8 mouse cellular contexts compared by ENCODE assay signal in the genomic region with DNA sequence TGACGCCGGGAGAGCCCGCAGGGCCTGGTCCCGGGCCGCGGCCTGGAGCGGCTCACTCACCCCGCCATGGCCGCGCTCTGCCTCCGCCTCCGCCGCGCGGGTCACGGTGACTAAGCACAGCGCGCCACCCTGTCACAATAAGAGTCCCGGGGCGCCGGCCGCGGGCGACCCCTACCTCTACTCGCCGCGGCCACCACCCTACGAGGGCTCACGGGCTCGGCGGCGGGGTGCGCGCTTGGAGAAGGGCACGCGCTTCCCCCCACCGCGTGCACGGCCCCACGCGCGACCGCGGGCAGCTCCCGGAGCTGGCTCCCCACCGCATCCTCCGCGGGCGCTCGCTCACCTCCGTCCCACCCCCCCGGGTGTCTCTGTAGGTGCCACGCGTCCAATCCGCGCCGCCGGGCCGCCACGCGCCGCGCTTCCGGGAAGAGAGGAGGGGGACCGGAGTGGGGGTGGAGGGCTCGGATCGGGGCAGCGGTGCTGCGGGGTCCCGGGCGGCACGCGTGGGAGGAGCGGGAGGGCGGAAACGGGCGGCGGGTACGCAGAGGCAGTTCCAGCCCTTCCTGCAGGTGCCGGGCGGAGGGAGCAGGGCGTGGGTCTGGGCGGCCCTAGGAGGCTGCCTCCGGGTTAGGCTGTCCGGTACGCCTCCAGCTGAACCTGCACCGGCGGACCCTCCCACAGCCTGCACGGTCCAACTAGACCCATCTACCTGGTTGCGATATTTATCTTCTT. TPM values are rescaled to one million over a fixed set of nuclear protein-coding genes. Genes with fewer than 3 reads are reported as not detected.
DNase-seq lines count a peak whose midpoint lies in the region; ATAC-seq and TF ChIP-seq lines count a peak whose summit lies in the region.

A gene (minus strand): TSS at position 629 of the 732 bp plus-strand sequence.

- peaks cover 26% of the 10 kb centered on the region for H3K27me3 ChIP-seq in heart, embryonic 10.5 days (ENCODE audit: insufficient read depth, poor library complexity, severe bottlenecking)
- peaks cover 21% of the 10 kb centered on the region for H3K27me3 ChIP-seq in kidney, embryonic 15.5 days
- H3K27me3 ChIP-seq in liver, embryonic 11.5 days (replicated peaks; ENCODE audit: control insufficient read depth, insufficient read depth, low read length) = peaks cover 19% of the 10 kb centered on the region
- no peaks in the 10 kb centered on the region; the same call in 1 of the 2 replicates for H3K27me3 ChIP-seq in splenic B cell, adult 2 months (ENCODE audit: control insufficient read depth, insufficient read depth, low read length, poor library complexity, severe bottlenecking)

- peak; percentile 84 for TF ChIP-seq POLR2A in bone marrow, adult 2 months (IDR thresholded peaks at IDR 0.05; ENCODE audit: borderline replicate concordance, control insufficient read depth, low read depth, low read length)
- TF ChIP-seq POLR2A in embryonic fibroblast, embryonic 13.5 days (IDR thresholded peaks at IDR 0.05; ENCODE audit: low read depth, low read length) = peak; percentile 54

- peak within 1 kb of the TSS; percentile 73 for H3K4me2 ChIP-seq in kidney, embryonic 15.5 days
- peak within 1 kb of the TSS; percentile 96 for H3K4me2 ChIP-seq in liver, embryonic 11.5 days

- H3K4me1 ChIP-seq in bone marrow, adult 2 months (ENCODE audit: control insufficient read depth, insufficient read depth, low read length) = peaks cover 15% of the 10 kb centered on the region
- no peaks in the 10 kb centered on the region for H3K4me1 ChIP-seq in embryonic fibroblast, embryonic 13.5 days (ENCODE audit: control insufficient read depth, insufficient read depth, low read length)
- H3K4me1 ChIP-seq in heart, embryonic 10.5 days = peaks cover 30% of the 10 kb centered on the region
- peaks cover 39% of the 10 kb centered on the region for H3K4me1 ChIP-seq in kidney, embryonic 15.5 days
- H3K4me1 ChIP-seq in liver, embryonic 11.5 days (replicated peaks; ENCODE audit: control insufficient read depth, insufficient read depth, low read length) = peaks cover 17% of the 10 kb centered on the region

- peak; percentile 64 for DNase-seq in 416B (ENCODE audit: low read depth)
- peak; percentile 93 for DNase-seq in heart, embryonic 10.5 days (ENCODE audit: low spot score)
- DNase-seq in liver, embryonic 11.5 days (ENCODE audit: low spot score) = peak; percentile 86
- DNase-seq in naive thymus-derived CD4-positive, alpha-beta T cell, adult 2 months (ENCODE audit: low read depth) = peak; percentile 85
- peak; percentile 73 for DNase-seq in splenic B cell, adult 2 months (ENCODE audit: low read depth, low spot score)

- ATAC-seq in kidney, embryonic 15.5 days (replicated peaks; ENCODE audit: low FRiP score) = peak; percentile 89
- ATAC-seq in liver, embryonic 11.5 days (replicated peaks; ENCODE audit: low FRiP score) = peak; percentile 85

- H3K4me3 ChIP-seq in bone marrow, adult 2 months (replicated peaks; ENCODE audit: control insufficient read depth, low read depth, low read length) = peak within 1 kb of the TSS; percentile 67
- peak within 1 kb of the TSS; percentile 80 for H3K4me3 ChIP-seq in embryonic fibroblast, embryonic 13.5 days (ENCODE audit: insufficient read depth, low read length)
- H3K4me3 ChIP-seq in heart, embryonic 10.5 days = peak within 1 kb of the TSS; percentile 98
- H3K4me3 ChIP-seq in kidney, embryonic 15.5 days (replicated peaks) = peak within 1 kb of the TSS; percentile 92
- peak within 1 kb of the TSS; percentile 97 for H3K4me3 ChIP-seq in liver, embryonic 11.5 days (ENCODE audit: low read depth, low read length)

- no peak for TF ChIP-seq CTCF in bone marrow, adult 2 months (IDR thresholded peaks at IDR 0.05; ENCODE audit: control insufficient read depth, insufficient read depth, low read length)
- no peak for TF ChIP-seq CTCF in embryonic fibroblast, embryonic 13.5 days (IDR thresholded peaks at IDR 0.05; ENCODE audit: borderline replicate concordance, insufficient read depth, low read length)

- H3K9ac ChIP-seq in kidney, embryonic 15.5 days = peak within 1 kb of the TSS; percentile 97
- H3K9ac ChIP-seq in liver, embryonic 11.5 days (ENCODE audit: low read depth, low read length) = peak within 1 kb of the TSS; percentile 100

- peak within 1 kb of the TSS; percentile 98 for H3K27ac ChIP-seq in bone marrow, adult 2 months (ENCODE audit: control insufficient read depth, insufficient read depth, low read depth, low read length, poor library complexity)
- peak within 1 kb of the TSS; percentile 54 for H3K27ac ChIP-seq in embryonic fibroblast, embryonic 13.5 days (ENCODE audit: insufficient read depth, low read length)
- H3K27ac ChIP-seq in heart, embryonic 10.5 days = peak within 1 kb of the TSS; percentile 100
- peak within 1 kb of the TSS; percentile 97 for H3K27ac ChIP-seq in kidney, embryonic 15.5 days
- peak within 1 kb of the TSS; percentile 98 for H3K27ac ChIP-seq in liver, embryonic 11.5 days (ENCODE audit: low read depth, low read length)

- WGBS in bone marrow, adult 2 months = under 1% methylated on average over 90 of the region's 90 CpGs
- WGBS in heart, embryonic 10.5 days = under 1% methylated on average over 89 of the region's 90 CpGs
- under 1% methylated on average over 83 of the region's 90 CpGs for WGBS in kidney, embryonic 15.5 days
- under 1% methylated on average over 76 of the region's 90 CpGs for WGBS in liver, embryonic 11.5 days

- no peaks in the 10 kb centered on the region; the same call in 1 of the 2 replicates for H3K9me3 ChIP-seq in heart, embryonic 10.5 days
- no peaks in the 10 kb centered on the region for H3K9me3 ChIP-seq in kidney, embryonic 15.5 days (replicated peaks)
- no peaks in the 10 kb centered on the region for H3K9me3 ChIP-seq in liver, embryonic 11.5 days (ENCODE audit: control insufficient read depth, low read length)

- H3K36me3 ChIP-seq in heart, embryonic 10.5 days = peaks cover 31% of the 10 kb centered on the region
- H3K36me3 ChIP-seq in kidney, embryonic 15.5 days = peaks cover 23% of the 10 kb centered on the region
- peaks cover 20% of the 10 kb centered on the region for H3K36me3 ChIP-seq in liver, embryonic 11.5 days (ENCODE audit: control insufficient read depth, insufficient read depth, low read length)
- H3K36me3 ChIP-seq in splenic B cell, adult 2 months (ENCODE audit: control insufficient read depth, insufficient read depth, low read length, poor library complexity, severe bottlenecking) = peaks cover 3% of the 10 kb centered on the region; the same call in 1 of the 2 replicates

RNA-seq across cellular contexts. Expression of the gene that starts here (rescaled TPM):
- 24.7 and 35.1 TPM in 2 replicates for polyA plus RNA-seq in bone marrow, adult 2 months (2011; ENCODE audit: insufficient read depth, insufficient read length, low replicate concordance, missing spikeins)
- 23.2 and 27.4 TPM in 2 replicates for polyA plus RNA-seq in embryonic fibroblast, embryonic 13.5 days (2011; ENCODE audit: insufficient read length, low read depth, missing spikeins)
- 51.4 and 52.4 TPM in 2 replicates for polyA plus RNA-seq in heart, embryonic 10.5 days (2016; fragmentation: Nextera tagmentation; extraction: Ambion mirVana)
- polyA plus RNA-seq in kidney, embryonic 15.5 days (2015; fragmentation: Nextera tagmentation; extraction: Ambion mirVana) = 55.1 and 64.2 TPM in 2 replicates
- 43.8 and 45.1 TPM in 2 replicates for polyA plus RNA-seq in liver, embryonic 11.5 days (2014; fragmentation: Nextera tagmentation; extraction: Ambion mirVana)

Comparison
In these comparisons a context has a peak if more than half of its experiments do, and no peak if none do; other contexts are left out.
1. Peak in every context shown above with its lines: DNase-seq, ATAC-seq, H3K4me3 ChIP-seq and H3K27ac ChIP-seq.